Mouse (Mus musculus) urinary bladder, postnatal 10 days (tissue): Measurements from ENCODE around the gene Acot4.
"Not testable (repeated sequence)": the region's sequence is repeated elsewhere in the genome, so short reads cannot be mapped to it uniquely, and the experiment has no call there.

Experiments
- DNase-seq: peaks from one replicate; pipeline ENCODE4 v3.0.0; 2022; ENCODE audit warnings: low spot score

The Acot4 gene

GRCm38 (mm10) chr12:84038241-84038640 lies at the start of gene Acot4:
Acot4 (plus strand) TSS chr12:84038379.
- not testable (repeated sequence) for DNase-seq

DNA sequence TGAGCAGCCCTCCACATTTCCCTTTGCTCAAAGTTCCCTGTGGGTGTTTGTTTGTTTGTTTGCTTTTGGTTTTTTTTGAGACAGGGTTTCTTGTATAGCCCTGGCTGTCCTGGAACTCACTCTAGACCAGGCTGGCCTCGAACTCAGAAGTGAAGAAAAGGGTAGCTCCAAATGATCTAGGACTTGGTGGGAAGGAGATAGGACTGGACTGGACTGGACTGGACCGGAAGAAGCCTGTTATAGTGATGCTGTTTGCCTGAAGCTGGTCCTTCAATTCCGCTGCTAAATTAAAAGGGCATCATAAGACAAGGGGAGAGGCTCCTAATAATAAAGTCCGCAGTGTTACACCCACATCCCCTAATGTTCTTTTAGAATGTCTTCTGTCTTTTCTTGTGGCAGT lies 49.7 kb upstream of the Acot4 start:
- no peak for DNase-seq

- DNase-seq = no peak
These were observed 48.8 kb upstream of the Acot4 start for GRCm38 (mm10) chr12:83989378-83989777.

DNA sequence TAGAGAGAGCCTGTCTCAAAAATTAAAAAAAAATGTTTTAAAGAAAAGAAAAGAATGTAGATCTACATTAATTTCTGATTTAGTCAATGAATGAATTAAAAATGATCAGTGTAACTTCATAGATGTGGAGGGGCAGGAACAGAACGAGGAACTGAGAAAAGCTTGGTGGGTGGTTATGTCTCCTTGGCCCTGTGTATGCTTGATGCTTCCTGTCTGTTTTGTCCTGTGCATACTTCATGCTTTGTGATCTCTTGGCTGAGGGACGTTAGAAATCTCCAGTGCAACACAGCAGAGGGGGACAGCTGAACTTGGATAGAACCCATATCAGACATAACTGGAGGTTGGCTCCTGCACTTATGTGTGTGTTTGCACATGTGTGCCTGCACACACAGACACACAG lies 41.0 kb upstream of the Acot4 start:
- no peak for DNase-seq

DNA sequence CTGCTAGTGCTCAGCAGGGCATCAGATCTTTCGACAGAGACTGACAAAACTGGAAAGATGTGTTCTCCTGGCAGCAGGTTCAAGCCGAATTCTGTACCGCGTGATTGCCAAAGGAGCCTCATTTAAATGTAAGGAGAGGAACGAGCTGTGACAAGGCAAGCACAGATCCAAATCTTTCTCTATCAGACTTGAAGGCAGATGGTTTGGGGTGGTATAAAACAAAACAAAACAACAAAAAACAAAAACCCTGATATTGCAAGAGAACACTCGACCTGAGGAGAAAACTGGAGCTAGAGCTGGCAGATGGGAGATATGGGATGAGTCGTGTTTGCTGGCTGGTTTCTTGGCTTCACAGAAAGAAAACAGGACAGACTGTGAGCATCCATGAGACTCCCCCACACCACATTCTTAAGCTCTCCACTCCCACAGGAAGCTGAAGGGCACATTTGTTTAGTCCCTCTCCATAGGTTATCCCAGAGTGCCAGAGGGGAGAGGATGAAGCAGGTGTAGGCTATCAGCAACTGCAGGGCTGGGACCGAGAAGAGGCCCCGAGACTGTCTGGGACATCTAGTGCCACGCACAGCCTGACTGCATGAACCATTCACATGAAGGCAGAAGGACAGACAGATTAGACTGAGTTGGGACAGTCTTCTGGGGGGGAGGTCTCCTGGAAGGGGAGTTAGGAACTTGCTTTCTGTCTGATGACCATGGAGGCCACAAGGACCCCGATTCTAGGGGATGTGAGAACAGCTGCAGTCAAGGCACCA lies 39.7 kb upstream of the Acot4 start:
- no peak for DNase-seq

DNA sequence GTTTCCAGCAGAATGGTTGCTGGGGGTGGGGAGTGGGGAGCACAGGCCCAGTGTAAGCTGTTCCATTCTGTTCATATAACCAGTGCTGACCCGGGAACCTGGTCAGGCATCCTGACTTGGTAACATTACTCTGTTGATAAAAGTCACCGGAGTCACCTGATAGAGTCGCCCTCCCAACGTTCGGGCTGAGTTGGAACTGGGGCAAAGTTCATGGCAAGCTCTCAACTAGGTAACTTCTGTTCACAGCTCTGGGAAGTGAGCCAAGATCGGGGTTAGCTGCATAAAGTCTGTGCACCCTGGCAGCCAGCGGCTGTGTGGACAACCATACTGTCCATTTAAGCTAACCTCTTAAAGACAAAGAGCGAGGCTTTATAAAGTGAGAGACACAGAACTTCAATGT lies 38.9 kb upstream of the Acot4 start:
- DNase-seq = not testable (repeated sequence)

GRCm38 (mm10) chr12:84000418-84000817 lies 37.8 kb upstream of the Acot4 start:
- DNase-seq = no peak

GRCm38 (mm10) chr12:84003866-84004265 lies 34.3 kb upstream of the Acot4 start:
- no peak for DNase-seq

DNA sequence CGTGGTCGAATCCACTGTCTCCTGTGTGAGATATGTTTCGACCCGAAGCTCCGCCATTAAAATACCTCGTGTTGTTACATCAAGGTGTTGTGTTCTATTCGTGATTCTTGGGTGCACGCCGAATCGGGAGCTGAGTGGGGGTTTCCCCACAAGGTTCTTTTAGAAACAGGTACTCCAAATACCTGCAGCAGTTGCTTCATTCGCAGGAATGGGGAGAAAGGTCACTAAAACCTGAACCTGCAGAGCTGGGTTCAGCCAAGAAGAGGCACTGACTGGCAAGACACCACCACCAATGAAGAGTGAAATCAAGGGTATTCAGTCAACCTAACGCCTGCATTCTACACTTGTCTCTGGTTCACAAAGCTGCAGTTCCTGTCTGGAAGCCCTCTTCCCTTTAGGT lies 29.9 kb upstream of the Acot4 start:
- no peak for DNase-seq

DNA sequence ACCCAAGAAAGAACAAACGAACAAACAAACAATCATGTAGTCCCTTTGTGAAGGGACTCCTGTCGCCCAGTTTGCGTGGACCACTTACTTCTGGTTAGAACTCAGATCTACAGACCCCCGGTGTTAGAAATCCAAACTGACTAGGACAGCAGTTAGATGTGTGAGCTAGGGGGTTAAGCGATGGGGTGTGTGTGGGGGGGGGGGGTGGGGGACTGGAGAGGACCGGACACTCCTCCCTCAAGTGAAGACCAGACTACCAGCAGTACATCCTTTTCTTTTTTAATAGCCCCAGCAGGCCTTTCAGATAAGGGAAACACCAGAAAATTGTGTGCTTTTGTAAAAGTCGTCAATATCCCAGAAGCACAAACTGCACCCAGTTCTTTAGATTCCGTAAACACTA lies 29.4 kb upstream of the Acot4 start:
- DNase-seq = no peak

- DNase-seq = peak; percentile 17
These were observed 28.8 kb upstream of the Acot4 start, which contains the start of gene Acot1 for GRCm38 (mm10) chr12:84009171-84009965. Acot1 (plus strand) TSS chr12:84009490.

DNA sequence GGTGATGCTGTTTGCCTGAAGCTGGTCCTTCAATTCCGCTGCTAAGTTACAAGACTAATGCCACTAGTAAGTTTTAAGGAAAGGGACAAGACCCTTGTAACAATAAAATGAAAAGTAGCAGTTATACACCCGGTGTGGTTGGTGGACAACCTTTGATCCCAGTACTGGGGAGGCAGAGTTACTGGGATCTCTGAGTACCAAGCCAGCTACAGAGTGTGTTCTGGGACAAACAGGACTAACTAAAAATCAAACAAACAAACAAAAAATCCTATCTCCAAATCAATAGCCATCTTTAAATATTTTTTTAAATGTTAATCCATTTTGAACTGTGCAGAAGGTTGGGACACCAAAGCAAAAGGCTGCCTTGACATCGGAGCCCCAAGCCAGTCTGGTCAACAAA lies 28.0 kb upstream of the Acot4 start:
- DNase-seq = no peak

- no peak for DNase-seq
These were observed 26.7 kb upstream of the Acot4 start for GRCm38 (mm10) chr12:84011251-84012040.

GRCm38 (mm10) chr12:84013130-84013529 lies 25.0 kb upstream of the Acot4 start:
- no peak for DNase-seq

DNA sequence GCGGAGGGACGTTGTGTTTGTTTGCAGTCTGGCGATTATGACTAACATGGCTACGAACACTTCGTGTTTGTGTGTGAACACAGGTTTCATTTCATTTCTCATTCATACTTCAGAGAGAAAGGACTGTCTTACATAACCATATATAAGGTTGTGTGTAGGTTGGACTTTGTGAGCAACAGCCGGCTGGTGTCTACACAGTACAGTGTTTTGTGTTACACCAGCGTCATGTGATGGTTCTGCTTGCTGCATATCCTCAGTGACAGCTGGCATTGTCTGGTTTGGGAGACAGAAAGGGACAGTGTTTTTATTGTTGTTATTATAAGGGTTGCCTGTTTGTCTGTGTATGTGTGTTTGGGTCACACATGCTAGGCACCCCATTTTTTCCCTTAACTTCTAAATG lies 24.5 kb upstream of the Acot4 start:
- no peak for DNase-seq

DNA sequence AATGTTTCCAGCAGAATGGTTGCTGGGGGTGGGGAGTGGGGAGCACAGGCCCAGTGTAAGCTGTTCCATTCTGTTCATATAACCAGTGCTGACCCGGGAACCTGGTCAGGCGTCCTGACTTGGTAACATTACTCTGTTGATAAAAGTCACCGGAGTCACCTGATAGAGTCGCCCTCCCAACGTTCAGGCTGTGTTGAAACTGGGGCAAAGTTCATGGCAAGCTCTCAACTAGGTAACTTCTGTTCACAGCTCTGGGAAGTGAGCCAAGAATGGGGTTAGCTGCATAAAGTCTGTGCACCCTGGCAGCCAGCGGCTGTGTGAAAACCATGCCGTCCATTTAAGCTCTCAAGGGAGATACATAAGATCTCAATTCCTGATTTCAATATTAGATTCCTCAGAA lies 17.7 kb upstream of the Acot4 start:
- not testable (repeated sequence) for DNase-seq

DNA sequence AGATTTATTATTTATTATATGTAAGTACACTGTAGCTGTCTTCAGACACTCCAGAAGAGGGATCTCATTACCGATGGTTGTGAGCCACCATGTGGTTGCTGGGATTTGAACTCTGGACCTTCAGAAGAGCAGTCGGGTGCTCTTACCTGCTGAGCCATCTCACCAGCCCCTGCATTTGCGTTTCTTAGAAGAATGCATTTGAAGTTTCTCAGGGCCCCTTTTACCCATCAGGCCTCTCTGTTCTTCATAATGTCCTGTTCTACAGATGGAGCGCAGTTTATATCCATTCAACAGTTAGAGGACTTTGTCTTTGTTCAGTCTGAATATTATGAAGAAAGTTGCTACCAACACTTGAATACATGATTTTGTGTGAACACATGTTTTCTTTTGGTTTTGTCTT lies 15.9 kb upstream of the Acot4 start:
- not testable (repeated sequence) for DNase-seq

GRCm38 (mm10) chr12:84023052-84023745 lies 15.0 kb upstream of the Acot4 start:
- no peak for DNase-seq

DNA sequence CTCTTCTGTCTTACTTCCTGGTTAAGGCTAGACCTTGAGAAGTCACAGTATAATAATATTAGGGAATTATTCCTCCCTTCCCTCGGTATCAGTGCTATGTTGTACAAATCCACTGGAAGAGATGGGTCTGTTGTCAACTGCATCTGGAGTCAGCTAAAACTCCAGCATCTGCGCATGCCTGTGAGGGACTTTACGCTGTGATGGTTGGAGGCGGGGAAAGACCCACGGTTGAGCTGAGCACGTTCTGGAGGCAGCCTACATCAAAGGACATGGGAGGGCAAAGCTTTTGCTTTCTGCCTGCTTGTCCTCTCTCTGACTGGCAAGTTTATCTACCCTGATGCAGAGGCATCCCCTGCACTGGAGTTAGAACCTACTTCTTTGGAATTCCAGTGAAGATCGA lies 12.3 kb upstream of the Acot4 start:
- no peak for DNase-seq

- DNase-seq = not testable (repeated sequence)
These were observed 9.9 kb upstream of the Acot4 start for GRCm38 (mm10) chr12:84028328-84028727.

DNA sequence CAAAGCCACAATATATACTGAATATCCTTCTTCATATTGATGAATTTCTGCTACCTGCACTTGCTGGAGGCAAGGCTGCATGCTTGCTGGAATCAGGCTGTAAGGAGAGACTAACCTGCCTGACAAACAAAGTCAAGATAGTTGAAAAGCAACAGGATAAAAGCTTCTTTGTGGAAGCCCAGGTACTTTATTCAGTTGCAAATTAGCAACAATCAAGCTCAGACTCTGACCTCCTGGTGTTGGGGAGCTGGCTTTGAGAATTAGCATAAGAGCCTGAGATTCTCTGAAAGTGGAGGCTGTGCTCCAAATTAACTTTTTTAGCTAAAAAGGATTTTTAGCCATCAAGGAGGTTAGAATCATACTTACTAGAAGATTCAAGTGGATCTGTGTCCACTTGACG lies 9.1 kb upstream of the Acot4 start:
- not testable (repeated sequence) for DNase-seq
